Mouse (Mus musculus) kidney, postnatal 0 days (tissue): ENCODE measurements around the gene Skap2. TPM values are rescaled to one million over a fixed set of nuclear protein-coding genes. Genes with fewer than 3 reads are reported as not detected.

ENCODE experiments used
- ATAC-seq: fragments of 200-750 bp; cut with Nextera tagmentation; replicated peaks from 2 replicates; pipeline ENCODE4 v1.8.0; 2017; ENCODE audit warnings: low read depth, moderate number of reproducible peaks, moderate TSS enrichment, moderate library complexity; ENCODE audit not compliant: low FRiP score
- DNase-seq: peaks from one replicate; pipeline ENCODE4 v3.0.0-alpha.2; 2016; ENCODE audit warnings: low spot score
- H3K27ac ChIP-seq: fragments of 300-500 bp; sonication (generic); 2 replicates; pipeline ENCODE4 v1.5.1; 2014; ENCODE audit warnings: mild to moderate bottlenecking
- H3K27me3 ChIP-seq: fragments of 300-500 bp; sonication (generic); 2 replicates; pipeline ENCODE4 v1.6.1; 2014; ENCODE audit warnings: low read length, mixed read lengths; ENCODE audit not compliant: insufficient read depth
- H3K36me3 ChIP-seq: fragments of 300-500 bp; sonication (generic); 2 replicates; pipeline ENCODE4 v1.6.1; 2014; ENCODE audit warnings: low read length, mixed read lengths; ENCODE audit not compliant: insufficient read depth
- H3K4me1 ChIP-seq: fragments of 300-500 bp; sonication (generic); replicated peaks from 2 replicates; pipeline ENCODE4 v1.6.1; 2014; ENCODE audit warnings: antibody characterized with exemption, low read length, mixed read lengths; ENCODE audit not compliant: insufficient read depth
- H3K4me2 ChIP-seq: fragments of 300-500 bp; sonication (generic); 2 replicates; pipeline ENCODE4 v1.6.1; 2014; ENCODE audit warnings: mild to moderate bottlenecking, low read length, moderate library complexity, mixed read lengths
- H3K4me3 ChIP-seq: fragments of 300-500 bp; sonication (generic); replicated peaks from 2 replicates; pipeline ENCODE4 v1.5.1; 2014; ENCODE audit warnings: low read depth, low read length
- H3K9ac ChIP-seq: fragments of 300-500 bp; sonication (generic); 2 replicates; pipeline ENCODE4 v1.6.1; 2014; ENCODE audit warnings: low read depth, low read length
- H3K9me3 ChIP-seq: fragments of 300-500 bp; sonication (generic); replicated peaks from 2 replicates; pipeline ENCODE4 v1.6.1; 2016; ENCODE audit warnings: low read length, inconsistent platforms, mixed read lengths
- CTCF ChIP-seq: IDR thresholded peaks from 2 replicates; pipeline ENCODE4 v1.5.1; 2016; ENCODE audit warnings: antibody characterized with exemption, low read depth, mild to moderate bottlenecking, moderate library complexity
- WGBS: fragments of 180-500 bp; shearing (Covaris S2); extraction: QIAGEN DNeasy Blood & Tissue Kit; methylation state at CpG from one replicate; pipeline ENCODE4 v1.1.7; 2014; 5-methylcytosine and 5-hydroxymethylcytosine counted together
- polyA plus RNA-seq: library from polyadenylated mRNA; unstranded; fragments of >200 nt; fragmentation: Nextera tagmentation; extraction: Ambion mirVana; gene quantifications from 2 replicates; pipeline ENCODE4 v1.2.1, GENCODE M21; 2015

The Skap2 gene
- polyA plus RNA-seq, 1 experiment from 2014 or later: 35.6 TPM

GRCm38 (mm10) chr6:51987999-51988398 lies 24.4 kb downstream of the Skap2 start:
- ATAC-seq (no peak), DNase-seq (no peak)
- Histone ChIP-seq H3K4me2 (no peak overlapping the region), H3K36me3 (no peaks in the 10 kb centered on the region), H3K4me3 (no peak overlapping the region), H3K9ac (no peak overlapping the region), H3K27me3 (no peaks in the 10 kb centered on the region), H3K9me3 (no peaks in the 10 kb centered on the region), H3K27ac (no peak overlapping the region), H3K4me1 (no peaks in the 10 kb centered on the region)
- no peak for TF ChIP-seq CTCF
- WGBS: 80% methylated on average over 2 of the region's 2 CpGs

DNA sequence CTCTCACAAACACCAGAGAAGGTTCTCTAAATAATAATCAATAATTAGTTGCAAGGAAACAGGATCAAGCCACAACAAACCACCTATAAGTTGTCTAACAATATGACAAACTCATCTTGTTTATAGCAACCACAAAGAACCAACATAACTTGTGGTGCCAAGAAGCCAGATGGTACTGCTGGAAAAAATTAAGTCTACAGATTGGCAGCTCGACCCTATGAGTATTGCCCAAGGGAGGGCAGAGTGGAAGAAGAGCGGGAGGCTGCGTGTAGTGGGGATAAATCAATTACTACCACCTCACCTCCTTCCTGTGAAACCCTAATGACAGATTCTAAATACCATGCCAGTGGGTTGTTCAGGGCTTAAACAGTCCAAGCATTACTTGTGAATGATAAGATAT lies 34.7 kb downstream of the Skap2 start:
- H3K4me1 ChIP-seq: no peaks in the 10 kb centered on the region
- H3K9ac ChIP-seq: no peak overlapping the region
- no peaks in the 10 kb centered on the region for H3K9me3 ChIP-seq
- ATAC-seq (no peak), DNase-seq (no peak)
- no peaks in the 10 kb centered on the region for H3K27me3 ChIP-seq
- no peaks in the 10 kb centered on the region for H3K36me3 ChIP-seq
- H3K27ac ChIP-seq: no peak overlapping the region
- 84% methylated on average over 3 of the region's 3 CpGs for WGBS
- H3K4me3 ChIP-seq: no peak overlapping the region
- no peak overlapping the region for H3K4me2 ChIP-seq
- TF ChIP-seq CTCF: no peak

DNA sequence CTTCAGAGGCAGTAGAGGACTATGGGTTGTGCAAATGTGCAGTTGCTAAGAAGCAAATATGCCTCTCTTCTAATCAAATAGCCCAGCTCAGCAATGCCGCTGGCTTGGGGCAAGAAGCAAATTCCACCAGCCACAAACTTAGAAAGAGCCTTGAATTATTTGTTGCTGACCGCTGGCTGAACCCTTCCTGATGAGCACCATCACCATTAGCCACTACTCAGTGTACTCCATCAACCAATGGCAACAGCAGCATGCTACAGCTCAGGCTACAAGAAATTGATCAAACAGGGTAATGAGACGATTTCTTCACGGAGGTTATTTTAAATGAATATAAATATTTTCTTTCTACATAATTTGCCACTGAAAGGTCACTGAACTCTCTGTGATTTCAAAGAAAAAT lies 36.6 kb downstream of the Skap2 start:
- no peaks in the 10 kb centered on the region for H3K27me3 ChIP-seq
- no peak for TF ChIP-seq CTCF
- H3K4me3 ChIP-seq: no peak overlapping the region
- WGBS: 61% methylated on average over 4 of the region's 4 CpGs
- ATAC-seq (no peak), DNase-seq (no peak)
- no peaks in the 10 kb centered on the region for H3K36me3 ChIP-seq
- H3K9ac ChIP-seq: no peak overlapping the region
- no peaks in the 10 kb centered on the region for H3K4me1 ChIP-seq
- no peaks in the 10 kb centered on the region for H3K9me3 ChIP-seq
- H3K4me2 ChIP-seq: no peak overlapping the region
- H3K27ac ChIP-seq: no peak overlapping the region

- no peaks in the 10 kb centered on the region for H3K36me3 ChIP-seq
- ATAC-seq (no peak), DNase-seq (peak; percentile 27)
- no peak overlapping the region for H3K4me3 ChIP-seq
- no peaks in the 10 kb centered on the region for H3K27me3 ChIP-seq
- H3K4me2 ChIP-seq: no peak overlapping the region
- WGBS: 43% methylated on average over 4 of the region's 4 CpGs
- no peak for TF ChIP-seq CTCF
- no peaks in the 10 kb centered on the region for H3K4me1 ChIP-seq
- no peaks in the 10 kb centered on the region for H3K9me3 ChIP-seq
- H3K27ac ChIP-seq: no peak overlapping the region
- no peak overlapping the region for H3K9ac ChIP-seq
Observed at GRCm38 (mm10) chr6:51958992-51959391, 53.4 kb downstream of the Skap2 start.

DNA sequence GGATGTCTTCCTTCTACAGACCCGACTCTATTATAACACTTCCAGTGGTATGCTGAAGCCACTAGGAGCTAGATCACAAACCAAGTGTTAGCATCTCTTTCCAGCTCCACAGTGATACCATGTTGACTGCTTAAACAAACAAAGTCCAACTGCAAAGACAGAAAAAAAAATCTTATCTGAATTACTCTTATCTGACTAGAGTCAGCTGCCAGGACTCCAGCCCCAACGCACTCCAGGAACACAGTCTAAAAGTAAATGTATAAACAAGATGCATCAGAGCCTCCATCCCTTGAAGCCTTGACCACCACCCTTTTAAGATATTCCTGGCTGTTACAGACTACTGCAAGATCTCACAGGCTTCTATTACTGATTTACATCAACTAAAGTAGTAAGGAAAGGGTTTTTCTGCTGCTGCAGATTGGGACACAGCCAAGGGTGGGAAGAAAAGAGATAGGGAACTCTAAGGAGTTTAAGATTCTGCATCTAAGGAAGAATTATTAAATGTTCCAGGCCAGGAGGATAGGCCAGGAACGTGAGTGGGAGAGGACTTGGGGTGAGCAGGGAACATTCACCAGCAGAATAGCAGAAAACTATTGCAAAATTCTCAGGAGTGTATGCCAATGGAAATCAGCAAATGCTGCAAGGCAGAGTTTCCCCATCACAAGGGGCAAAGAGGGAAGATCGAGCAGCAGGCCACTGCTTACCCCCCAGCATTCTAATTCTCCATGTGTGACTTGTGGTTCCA lies 56.1 kb downstream of the Skap2 start:
- no peaks in the 10 kb centered on the region for H3K9me3 ChIP-seq
- ATAC-seq (no peak), DNase-seq (peak; percentile 18)
- H3K4me3 ChIP-seq: no peak overlapping the region
- TF ChIP-seq CTCF: no peak
- no peaks in the 10 kb centered on the region for H3K36me3 ChIP-seq
- H3K4me2 ChIP-seq: no peak overlapping the region
- no peaks in the 10 kb centered on the region for H3K27me3 ChIP-seq
- H3K27ac ChIP-seq: no peak overlapping the region
- no peaks in the 10 kb centered on the region for H3K4me1 ChIP-seq
- H3K9ac ChIP-seq: no peak overlapping the region
- WGBS: 64% methylated on average over 4 of the region's 4 CpGs

DNA sequence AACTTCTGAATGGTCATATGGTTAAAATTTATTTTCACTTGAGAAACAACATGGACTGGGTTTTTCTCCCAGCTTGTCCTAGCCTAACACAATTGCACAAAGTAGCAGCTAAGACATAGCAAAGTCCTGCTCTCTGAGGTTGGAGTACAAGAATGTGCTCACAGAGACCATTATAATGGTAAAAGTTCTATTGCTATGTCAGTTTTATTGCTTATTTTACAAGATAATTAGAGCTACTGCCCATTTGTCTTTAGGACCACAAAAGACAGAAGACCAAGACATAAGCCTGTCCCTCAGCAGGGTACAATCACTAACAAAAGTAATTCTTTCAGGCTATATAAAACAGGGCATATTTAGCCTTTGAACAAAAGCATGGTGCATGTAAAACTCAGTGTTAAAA lies 64.7 kb downstream of the Skap2 start:
- ATAC-seq (no peak), DNase-seq (no peak)
- no peaks in the 10 kb centered on the region for H3K4me1 ChIP-seq
- no peaks in the 10 kb centered on the region for H3K27me3 ChIP-seq
- H3K4me3 ChIP-seq: no peak overlapping the region
- H3K9me3 ChIP-seq: no peaks in the 10 kb centered on the region
- H3K27ac ChIP-seq: no peak overlapping the region
- no peak overlapping the region for H3K9ac ChIP-seq
- TF ChIP-seq CTCF: no peak
- no peaks in the 10 kb centered on the region for H3K36me3 ChIP-seq
- H3K4me2 ChIP-seq: no peak overlapping the region

GRCm38 (mm10) chr6:51944916-51945315 lies 67.4 kb downstream of the Skap2 start:
- ATAC-seq (no peak), DNase-seq (peak; percentile 10)
- Histone ChIP-seq H3K36me3 (no peaks in the 10 kb centered on the region), H3K4me3 (no peak overlapping the region), H3K4me2 (no peak overlapping the region), H3K4me1 (no peaks in the 10 kb centered on the region), H3K27ac (no peak overlapping the region), H3K9ac (no peak overlapping the region), H3K9me3 (no peaks in the 10 kb centered on the region), H3K27me3 (no peaks in the 10 kb centered on the region)
- WGBS: 66% methylated on average over 2 of the region's 2 CpGs
- no peak for TF ChIP-seq CTCF
